Mouse (Mus musculus) inflammation-experienced regulatory T-cells (primary cell): ENCODE data around the gene Homer3. TPM values are rescaled to one million over a fixed set of nuclear protein-coding genes. Genes with fewer than 3 reads are reported as not detected.

ENCODE experiments used
- polyA plus RNA-seq, 2 experiments: library from polyadenylated mRNA; unstranded; fragments of 100-300 nt; shearing (Covaris generic); gene quantifications; one replicate each; pipeline ENCODE4 v1.2.1; 2017

Homer3 gene
- polyA plus RNA-seq = 1 to 10 TPM; 1.6 to 8.4 TPM

DNA sequence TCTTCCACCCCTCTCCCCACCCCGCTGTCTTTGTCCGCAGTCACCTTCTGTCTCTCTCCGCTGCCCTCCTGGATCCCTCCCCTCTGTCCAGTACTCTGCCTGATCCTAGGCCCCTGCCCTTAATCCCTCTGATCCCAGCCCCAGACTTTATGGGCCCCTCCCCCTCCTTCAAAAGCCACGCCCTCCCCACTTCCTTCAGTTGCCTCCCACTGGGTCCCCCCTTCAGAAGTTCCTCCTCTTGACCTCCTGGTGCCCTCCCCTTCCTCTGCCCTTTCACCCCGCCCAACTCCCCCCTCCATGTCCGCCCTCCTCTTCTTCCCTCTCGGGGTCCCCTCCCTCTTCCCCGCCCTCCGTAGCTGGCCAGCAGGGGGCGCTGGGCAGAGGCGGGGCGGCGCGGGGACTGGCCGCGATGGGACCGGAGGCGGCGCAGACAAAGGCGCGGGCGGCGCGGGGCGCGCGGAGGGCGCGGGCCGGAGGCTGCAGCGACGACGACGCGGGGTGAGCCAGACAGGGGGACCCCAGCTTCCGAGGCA is at the start of gene Homer3:
Homer3 (plus strand) TSS at position 225 of the 533 bp plus-strand sequence.

DNA sequence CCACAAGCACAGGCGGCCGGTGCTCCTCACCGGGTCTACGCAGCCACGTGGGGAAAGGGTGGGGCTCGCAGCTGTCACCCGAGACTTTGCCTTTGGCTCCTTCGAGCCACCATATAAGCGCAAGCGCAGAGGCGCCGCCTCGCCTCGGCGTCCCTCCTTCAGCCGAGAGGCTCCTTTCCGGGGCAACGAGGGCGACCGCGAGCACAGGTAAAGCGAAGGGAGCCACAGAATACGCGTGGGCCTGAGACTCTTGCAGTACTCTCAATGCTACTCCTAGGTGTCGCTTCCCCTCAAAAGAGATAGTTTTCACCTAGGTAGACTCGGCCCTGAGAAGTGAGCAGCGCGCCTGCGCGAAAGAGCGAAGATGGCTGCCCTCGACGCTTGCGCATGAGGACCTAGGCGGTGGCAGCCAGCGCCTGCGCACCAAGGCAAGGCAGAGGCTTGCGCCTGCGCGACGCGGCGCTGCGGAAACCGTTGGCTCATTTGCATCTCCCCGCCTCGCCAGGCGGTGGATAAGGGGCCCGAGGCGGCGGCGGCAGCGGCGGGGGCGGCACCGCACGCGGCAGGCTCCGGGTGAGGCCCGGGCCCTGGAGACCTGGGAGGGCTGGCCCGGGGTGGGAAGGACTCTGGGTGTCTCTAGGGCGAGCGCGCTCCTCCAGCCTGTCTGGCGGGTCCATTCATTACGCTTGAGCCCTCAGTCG is 48.4 kb upstream of the Homer3 start, which contains the start of the genes Sugp2 and Armc6:
Sugp2 (plus strand) TSS at position 147 of the 701 bp plus-strand sequence.
Armc6 (minus strand) TSS at position 387 of the 701 bp plus-strand sequence.

DNA sequence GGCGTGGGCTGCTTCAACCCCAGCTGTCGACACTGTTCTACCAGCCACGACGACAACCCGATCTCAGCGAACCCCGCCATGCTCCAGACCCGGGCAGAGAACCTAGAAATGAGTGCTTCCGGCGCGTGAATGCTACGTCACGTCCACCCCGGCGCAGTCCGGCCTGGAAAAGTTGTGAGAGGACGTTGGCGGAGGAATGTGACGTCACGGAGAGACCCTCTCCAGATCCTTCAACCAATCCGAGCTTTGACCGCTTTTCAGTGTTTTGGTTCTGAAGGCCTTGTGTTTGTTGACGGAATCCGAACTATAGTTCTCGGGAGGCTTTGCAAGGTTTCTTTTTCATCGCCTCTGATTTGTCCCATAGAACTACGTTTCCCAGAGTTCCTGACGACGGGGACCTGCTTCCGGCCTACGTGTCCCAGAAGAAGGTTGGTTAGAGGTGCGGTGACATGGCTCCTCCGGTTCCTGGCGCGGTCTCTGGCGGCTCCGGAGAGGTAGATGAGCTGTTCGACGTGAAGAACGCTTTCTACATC is 19.8 kb downstream of the Homer3 start, which contains the start of the genes Ddx49 and Cope:
Ddx49 (minus strand) TSS at position 132 of the 533 bp plus-strand sequence.
Cope (plus strand) TSS at position 161 of the 533 bp plus-strand sequence.

DNA sequence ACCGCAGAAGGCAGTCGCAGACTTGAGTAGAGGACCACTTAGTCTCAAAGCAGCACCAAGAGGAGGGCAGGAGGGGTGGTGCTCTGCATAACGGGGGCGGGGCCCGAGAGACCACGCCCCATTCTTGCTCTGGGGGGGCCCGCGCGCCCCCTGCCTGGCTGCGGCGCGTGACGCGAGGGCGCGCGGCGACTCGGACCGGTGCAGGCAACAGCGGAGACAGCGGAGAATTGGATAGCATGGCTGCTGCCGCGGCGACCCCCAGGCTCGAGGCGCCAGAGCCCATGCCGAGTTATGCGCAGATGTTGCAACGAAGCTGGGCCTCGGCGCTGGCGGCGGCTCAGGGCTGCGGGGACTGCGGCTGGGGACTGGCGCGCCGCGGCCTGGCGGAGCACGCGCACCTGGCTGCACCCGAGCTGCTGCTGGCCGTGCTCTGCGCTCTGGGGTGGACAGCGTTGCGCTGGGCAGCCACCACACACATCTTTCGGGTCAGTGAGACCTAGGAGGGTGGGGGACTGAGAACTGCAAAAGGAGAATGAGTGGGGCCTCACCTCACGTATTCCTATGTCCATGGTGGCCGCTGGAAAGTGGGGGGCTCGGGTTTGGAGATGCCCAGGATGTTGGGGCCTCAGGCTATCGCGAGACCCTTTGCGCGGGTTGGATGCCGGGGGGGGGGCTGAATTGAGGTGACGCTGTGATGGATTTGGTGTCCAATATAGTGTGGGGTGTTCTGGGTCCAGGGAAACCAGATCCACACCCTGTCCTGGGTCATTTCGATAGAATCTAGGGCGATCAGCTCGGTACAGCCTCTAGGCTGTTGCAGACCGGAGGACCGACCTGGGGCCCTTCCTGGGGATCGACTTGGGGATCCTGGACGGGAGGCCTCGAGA is 33.2 kb downstream of the Homer3 start, which contains the start of gene Cers1:
Cers1 (plus strand) TSS at position 152 of the 887 bp plus-strand sequence.

DNA sequence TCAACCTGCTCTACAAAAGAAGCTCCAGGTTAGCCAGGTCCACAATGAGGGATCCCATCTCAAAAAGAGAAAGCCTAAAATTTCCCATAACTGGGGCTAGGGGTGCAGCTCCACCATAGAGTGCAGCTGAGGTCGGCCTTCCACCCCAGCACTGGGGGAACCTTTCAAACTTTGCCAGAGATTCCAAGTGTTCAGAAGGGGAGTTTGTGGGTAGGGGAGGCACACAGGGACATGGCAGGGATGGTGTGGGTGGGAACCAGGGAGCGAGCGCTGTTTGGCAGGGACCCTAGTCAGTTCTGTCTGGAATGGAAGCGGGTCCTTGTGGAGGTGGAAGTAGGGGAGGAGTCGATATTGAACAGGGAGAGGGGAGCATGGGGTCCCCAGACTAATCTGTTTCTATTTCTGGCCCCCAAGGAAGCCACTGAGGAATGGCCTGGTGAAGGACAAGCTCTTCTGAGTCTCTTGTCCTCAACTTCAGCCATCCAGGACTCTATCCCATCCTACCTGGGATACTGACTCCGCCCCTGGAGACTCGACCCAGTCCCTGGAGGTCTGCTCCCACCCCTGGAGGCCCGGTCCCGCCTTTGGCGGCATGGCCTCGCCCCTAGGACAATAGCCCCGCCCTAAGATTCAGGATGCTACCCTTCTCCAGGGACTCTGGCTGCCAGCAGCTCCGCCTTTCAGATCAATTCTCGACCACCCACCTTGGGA is 46.7 kb downstream of the Homer3 start, which contains the start of gene Gdf1:
Gdf1 (plus strand) TSS at position 694 of the 711 bp plus-strand sequence.

Other genes with a start within 250 kb of the Homer3 start
- gene Mau2, start 240.1 kb upstream of the Homer3 start, polyA plus RNA-seq = 100 to 1,000 TPM in 1 of 2 experiments, 10 to 100 TPM in 1; 97.7 to 107 TPM
- 10 to 100 TPM; 59.2 to 60.4 TPM for gene Sugp1, start 240.0 kb upstream of the Homer3 start, polyA plus RNA-seq
- gene Tm6sf2, start 209.9 kb upstream of the Homer3 start, polyA plus RNA-seq = 1 to 10 TPM in 1 of 2 experiments, not detected in 1; 2.4 TPM
- gene Hapln4, start 199.4 kb upstream of the Homer3 start, polyA plus RNA-seq = 1 to 10 TPM in 1 of 2 experiments, under 1 TPM in 1; 0.36 to 1.0 TPM
- under 1 TPM; 0.04 to 0.65 TPM for gene Ncan, start 162.0 kb upstream of the Homer3 start, polyA plus RNA-seq
- gene Nr2c2ap, start 151.5 kb upstream of the Homer3 start, polyA plus RNA-seq = 10 to 100 TPM; 45.5 to 55.2 TPM
- gene Rfxank, start 143.7 kb upstream of the Homer3 start, polyA plus RNA-seq = 10 to 100 TPM; 40.9 to 46.2 TPM
- gene Borcs8, start 143.3 kb upstream of the Homer3 start, polyA plus RNA-seq = 10 to 100 TPM; 57.6 to 64.3 TPM
- under 1 TPM; 0.58 to 0.80 TPM for gene Mef2b, start 143.1 kb upstream of the Homer3 start, polyA plus RNA-seq
- 10 to 100 TPM; 40.1 to 42.8 TPM for gene Tmem161a, start 110.5 kb upstream of the Homer3 start, polyA plus RNA-seq
- gene Slc25a42, start 70.5 kb upstream of the Homer3 start, polyA plus RNA-seq = 10 to 100 TPM; 11.3 to 13.4 TPM
- gene Sugp2, start 48.6 kb upstream of the Homer3 start, polyA plus RNA-seq = 10 to 100 TPM; 34.2 to 37.0 TPM
- gene Armc6, start 48.4 kb upstream of the Homer3 start, polyA plus RNA-seq = 10 to 100 TPM in 1 of 2 experiments, 1 to 10 TPM in 1; 8.5 to 10.7 TPM
- 10 to 100 TPM; 51.5 to 62.1 TPM for gene Ddx49, start 19.7 kb downstream of the Homer3 start, polyA plus RNA-seq
- gene Cope, start 19.7 kb downstream of the Homer3 start, polyA plus RNA-seq = 100 to 1,000 TPM; 335 to 351 TPM
- under 1 TPM; 0.11 to 0.55 TPM for gene Cers1, start 32.9 kb downstream of the Homer3 start, polyA plus RNA-seq
- under 1 TPM; 0.51 to 0.95 TPM for gene Gdf1, start 47.0 kb downstream of the Homer3 start, polyA plus RNA-seq
- 10 to 100 TPM; 78.8 to 89.3 TPM for gene Upf1, start 70.5 kb downstream of the Homer3 start, polyA plus RNA-seq
- gene Comp, start 90.7 kb downstream of the Homer3 start, polyA plus RNA-seq = 1 to 10 TPM; 2.0 to 2.9 TPM
- 10 to 100 TPM; 14.4 to 21.9 TPM for gene Crtc1, start 156.8 kb downstream of the Homer3 start, polyA plus RNA-seq
- 10 to 100 TPM; 18.0 TPM for gene Klhl26, start 194.1 kb downstream of the Homer3 start, polyA plus RNA-seq
- not detected for gene Tmem59l, start 204.5 kb downstream of the Homer3 start, polyA plus RNA-seq
- under 1 TPM; 0.42 to 0.76 TPM for gene Crlf1, start 210.3 kb downstream of the Homer3 start, polyA plus RNA-seq
- 100 to 1,000 TPM; 103 to 115 TPM for gene Rex1bd, start 223.9 kb downstream of the Homer3 start, polyA plus RNA-seq
- 100 to 1,000 TPM; 859 to 975 TPM for gene Uba52, start 228.0 kb downstream of the Homer3 start, polyA plus RNA-seq
- 100 to 1,000 TPM; 362 to 377 TPM for gene Fkbp8, start 244.9 kb downstream of the Homer3 start, polyA plus RNA-seq
- 10 to 100 TPM; 75.4 to 87.4 TPM for gene Kxd1, start 245.1 kb downstream of the Homer3 start, polyA plus RNA-seq